Mouse (Mus musculus) embryonic fibroblast, embryonic 13.5 days (primary cell): ENCODE results near the gene Arl2bp. TPM values are rescaled to one million over a fixed set of nuclear protein-coding genes. Genes with fewer than 3 reads are reported as not detected.

Experiments used
- H3K27ac ChIP-seq: 2 replicates; pipeline ENCODE4 v1.5.1; 2012; ENCODE audit warnings: low read length, control low read depth, inconsistent platforms; ENCODE audit not compliant: insufficient read depth
- H3K4me1 ChIP-seq: 2 replicates; pipeline ENCODE4 v1.6.1; 2011; ENCODE audit warnings: low read length; ENCODE audit not compliant: control insufficient read depth, insufficient read depth
- H3K4me3 ChIP-seq: 2 replicates; pipeline ENCODE4 v1.5.1; 2011; ENCODE audit warnings: mild to moderate bottlenecking, control low read depth, low read length; ENCODE audit not compliant: insufficient read depth
- CTCF ChIP-seq: IDR thresholded peaks from 2 replicates; pipeline ENCODE4 v1.5.1; 2011; ENCODE audit warnings: mild to moderate bottlenecking, control low read depth, low read length, moderate library complexity, borderline replicate concordance; ENCODE audit not compliant: insufficient read depth
- POLR2A ChIP-seq: IDR thresholded peaks from 2 replicates; pipeline ENCODE4 v1.6.1; 2011; ENCODE audit warnings: low read depth, mild to moderate bottlenecking, control low read depth, low read length, moderate library complexity
- polyA plus RNA-seq: library from polyadenylated mRNA; stranded (reverse); fragments of >200 nt; gene quantifications from 2 replicates; pipeline ENCODE4 v1.2.4, GENCODE M21; 2011; ENCODE audit warnings: low read depth; ENCODE audit not compliant: missing spikeins, insufficient read length

Arl2bp gene
- 89.0 and 100 TPM in 2 replicates for polyA plus RNA-seq

- no peak for TF ChIP-seq CTCF
- peak; percentile 77 for TF ChIP-seq POLR2A
- H3K4me1 ChIP-seq, result peaks cover 2% of the 10 kb centered on the region
- H3K4me3 ChIP-seq, result peak within 1 kb of the TSS; percentile 63
- H3K27ac ChIP-seq, result peak within 1 kb of the TSS; percentile 24
Measured at GRCm38 (mm10) chr8:94666456-94667308, at the start of gene Arl2bp. TSS of gene Arl2bp (plus strand) at chr8:94666600.

GRCm38 (mm10) chr8:94624885-94625284 lies 41.5 kb upstream of the Arl2bp start:
- Histone ChIP-seq H3K4me1 (no peaks in the 10 kb centered on the region), H3K4me3 (no peak overlapping the region), H3K27ac (no peak overlapping the region)
- TF ChIP-seq POLR2A (no peak), CTCF (no peak)

GRCm38 (mm10) chr8:94633564-94634194 lies 32.7 kb upstream of the Arl2bp start:
- TF ChIP-seq CTCF (no peak), POLR2A (no peak)
- no peaks in the 10 kb centered on the region for H3K4me1 ChIP-seq
- no peak overlapping the region for H3K27ac ChIP-seq
- H3K4me3 ChIP-seq, result no peak overlapping the region

- TF ChIP-seq CTCF, result no peak
- no peak for TF ChIP-seq POLR2A
- no peak overlapping the region for H3K4me3 ChIP-seq
- H3K4me1 ChIP-seq, result no peaks in the 10 kb centered on the region
- no peak overlapping the region for H3K27ac ChIP-seq
Measured at GRCm38 (mm10) chr8:94634211-94634610, 32.2 kb upstream of the Arl2bp start.

GRCm38 (mm10) chr8:94641183-94641582 lies 25.2 kb upstream of the Arl2bp start:
- no peak overlapping the region for H3K27ac ChIP-seq
- H3K4me1 ChIP-seq, result no peaks in the 10 kb centered on the region
- TF ChIP-seq POLR2A (no peak), CTCF (no peak)
- no peak overlapping the region for H3K4me3 ChIP-seq

GRCm38 (mm10) chr8:94641938-94642337 lies 24.5 kb upstream of the Arl2bp start:
- TF ChIP-seq CTCF, result no peak
- TF ChIP-seq POLR2A, result no peak
- Histone ChIP-seq H3K4me1 (no peaks in the 10 kb centered on the region), H3K27ac (no peak overlapping the region), H3K4me3 (no peak overlapping the region)

GRCm38 (mm10) chr8:94645202-94645601 lies 21.2 kb upstream of the Arl2bp start:
- Histone ChIP-seq H3K4me1 (no peaks in the 10 kb centered on the region), H3K4me3 (no peak overlapping the region), H3K27ac (no peak overlapping the region)
- no peak for TF ChIP-seq POLR2A

- TF ChIP-seq CTCF (no peak), POLR2A (no peak)
- Histone ChIP-seq H3K4me3 (no peak overlapping the region), H3K4me1 (no peaks in the 10 kb centered on the region), H3K27ac (no peak overlapping the region)
Measured at GRCm38 (mm10) chr8:94646165-94646564, 20.2 kb upstream of the Arl2bp start.

GRCm38 (mm10) chr8:94649496-94649895 lies 16.9 kb upstream of the Arl2bp start:
- TF ChIP-seq CTCF (no peak), POLR2A (no peak)
- H3K4me1 ChIP-seq, result no peaks in the 10 kb centered on the region
- no peak overlapping the region for H3K27ac ChIP-seq
- no peak overlapping the region for H3K4me3 ChIP-seq

GRCm38 (mm10) chr8:94652951-94653350 lies 13.4 kb upstream of the Arl2bp start:
- Histone ChIP-seq H3K4me1 (no peaks in the 10 kb centered on the region), H3K4me3 (no peak overlapping the region), H3K27ac (no peak overlapping the region)
- no peak for TF ChIP-seq POLR2A
- TF ChIP-seq CTCF, result no peak
